8 mouse cellular contexts compared by ENCODE assay signal in the genomic region with DNA sequence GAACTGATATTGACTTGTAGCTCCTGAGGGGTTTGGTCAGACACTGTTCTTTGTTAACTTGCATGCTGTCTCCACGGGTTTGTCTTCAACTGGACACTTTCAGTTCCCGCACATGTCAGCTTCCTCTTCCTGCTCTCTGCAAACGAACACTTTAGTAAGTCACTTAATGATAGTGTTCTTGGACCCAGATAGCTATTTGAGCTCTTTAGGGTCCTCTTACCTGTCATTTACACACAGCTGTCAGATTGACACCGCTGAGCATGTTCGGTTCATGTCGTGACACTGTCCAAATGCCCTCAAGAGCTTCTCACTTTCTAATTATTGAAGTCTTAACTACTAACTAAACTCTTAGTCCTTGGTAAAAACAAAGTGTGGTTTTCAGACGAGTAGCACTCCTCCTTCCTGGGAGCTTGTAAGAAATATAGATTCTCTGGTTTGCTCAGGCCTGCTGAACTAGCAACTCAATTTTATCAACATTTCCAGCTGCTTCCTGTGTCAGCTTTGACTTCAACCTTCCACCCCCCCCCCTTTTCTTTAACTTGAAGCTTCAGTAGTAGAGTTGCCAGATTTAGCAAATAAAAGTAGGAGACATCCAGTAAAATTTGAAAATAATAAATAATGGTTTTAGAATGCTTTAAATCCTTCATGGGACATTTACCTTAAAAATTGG. TPM values are rescaled to one million over a fixed set of nuclear protein-coding genes. Genes with fewer than 3 reads are reported as not detected.
DNase-seq lines count a peak whose midpoint lies in the region; ATAC-seq and TF ChIP-seq lines count a peak whose summit lies in the region.

A gene (plus strand): TSS at position 620 of the 670 bp plus-strand sequence.

- H3K9me3 ChIP-seq in embryonic facial prominence, embryonic 11.5 days (replicated peaks; ENCODE audit: control insufficient read depth, low read length), result no peaks in the 10 kb centered on the region
- H3K9me3 ChIP-seq in heart, embryonic 10.5 days, result no peaks in the 10 kb centered on the region
- H3K9me3 ChIP-seq in stomach, postnatal 0 days (ENCODE audit: control insufficient read depth, low read length), result no peaks in the 10 kb centered on the region

- DNase-seq in layer of hippocampus, adult 11-12 months (ENCODE audit: low spot score), result peak; percentile 48
- no peak for DNase-seq in layer of hippocampus, adult 9-10 months (ENCODE audit: low spot score)
- DNase-seq in embryonic facial prominence, embryonic 11.5 days (ENCODE audit: low spot score), result no peak
- DNase-seq in heart, embryonic 10.5 days (ENCODE audit: low spot score), result no peak
- DNase-seq in layer of hippocampus, adult 8-10 months (ENCODE audit: low spot score in 2 of 2), result no peak
- peak; percentile 59 for DNase-seq in lung, postnatal 36 days
- no peak for DNase-seq in stomach, postnatal 0 days (ENCODE audit: low spot score)
- no peak for DNase-seq in cerebellum, postnatal 25 days

- no peak for TF ChIP-seq CTCF in stomach, postnatal 0 days (IDR thresholded peaks at IDR 0.05; ENCODE audit: low read depth)

- H3K27ac ChIP-seq in embryonic facial prominence, embryonic 11.5 days (replicated peaks; ENCODE audit: low read depth, low read length), result peak within 1 kb of the TSS; percentile 92
- H3K27ac ChIP-seq in heart, embryonic 10.5 days, result peak within 1 kb of the TSS; percentile 99
- H3K27ac ChIP-seq in stomach, postnatal 0 days (replicated peaks), result peak within 1 kb of the TSS; percentile 99

- H3K4me3 ChIP-seq in embryonic facial prominence, embryonic 11.5 days (ENCODE audit: low read depth, low read length), result peak within 1 kb of the TSS; percentile 90
- peak within 1 kb of the TSS; percentile 93 for H3K4me3 ChIP-seq in heart, embryonic 10.5 days
- H3K4me3 ChIP-seq in stomach, postnatal 0 days (ENCODE audit: low read depth, low read length), result peak within 1 kb of the TSS; percentile 93

- no peaks in the 10 kb centered on the region for H3K36me3 ChIP-seq in embryonic facial prominence, embryonic 11.5 days (replicated peaks; ENCODE audit: control insufficient read depth, insufficient read depth, low read depth, low read length)
- peaks cover 2% of the 10 kb centered on the region for H3K36me3 ChIP-seq in heart, embryonic 10.5 days
- H3K36me3 ChIP-seq in stomach, postnatal 0 days (ENCODE audit: control insufficient read depth, insufficient read depth, low read length), result no peaks in the 10 kb centered on the region

- peak within 1 kb of the TSS; percentile 43 for H3K4me2 ChIP-seq in embryonic facial prominence, embryonic 11.5 days (ENCODE audit: low read depth, low read length)
- H3K4me2 ChIP-seq in stomach, postnatal 0 days (replicated peaks; ENCODE audit: low read depth), result peak within 1 kb of the TSS; percentile 32; the same call in 1 of the 2 replicates

- no peaks in the 10 kb centered on the region for H3K27me3 ChIP-seq in embryonic facial prominence, embryonic 11.5 days (ENCODE audit: control insufficient read depth, insufficient read depth, low read length)
- no peaks in the 10 kb centered on the region for H3K27me3 ChIP-seq in heart, embryonic 10.5 days (ENCODE audit: insufficient read depth, poor library complexity, severe bottlenecking)
- no peaks in the 10 kb centered on the region for H3K27me3 ChIP-seq in stomach, postnatal 0 days (ENCODE audit: control insufficient read depth, insufficient read depth, low read length)

- no peaks in the 10 kb centered on the region for H3K4me1 ChIP-seq in embryonic facial prominence, embryonic 11.5 days (ENCODE audit: control insufficient read depth, insufficient read depth, low read length)
- H3K4me1 ChIP-seq in heart, embryonic 10.5 days, result peaks cover 10% of the 10 kb centered on the region; the same call in 1 of the 2 replicates
- 0 out of 2 replicates have a peak, but pooled peaks cover 2% of the 10 kb centered on the region for H3K4me1 ChIP-seq in stomach, postnatal 0 days (replicated peaks; ENCODE audit: control insufficient read depth, insufficient read depth)

- H3K9ac ChIP-seq in embryonic facial prominence, embryonic 11.5 days (replicated peaks; ENCODE audit: low read length), result peak within 1 kb of the TSS; percentile 95
- peak within 1 kb of the TSS; percentile 96 for H3K9ac ChIP-seq in stomach, postnatal 0 days (ENCODE audit: low read length)

- ATAC-seq in embryonic facial prominence, embryonic 11.5 days (replicated peaks; ENCODE audit: insufficient number of reproducible peaks, low FRiP score, low TSS enrichment, low read depth), result no peak
- no peak for ATAC-seq in stomach, postnatal 0 days (ENCODE audit: low FRiP score, low TSS enrichment)

- no peak for TF ChIP-seq EP300 in stomach, postnatal 0 days (optimal IDR thresholded peaks at IDR 0.05)

- WGBS in embryonic facial prominence, embryonic 11.5 days, result 80% methylated on average over 7 of the region's 7 CpGs
- WGBS in heart, embryonic 10.5 days, result 53% methylated on average over 7 of the region's 7 CpGs
- WGBS in stomach, postnatal 0 days, result 65% methylated on average over 7 of the region's 7 CpGs

RNA-seq across cellular contexts. Expression of the gene that starts here (rescaled TPM):
- 252 and 253 TPM in 2 replicates for polyA plus RNA-seq in embryonic facial prominence, embryonic 11.5 days (2014; fragmentation: Nextera tagmentation; extraction: Ambion mirVana)
- polyA plus RNA-seq in heart, embryonic 10.5 days (2016; fragmentation: Nextera tagmentation; extraction: Ambion mirVana), result 201 and 220 TPM in 2 replicates
- total RNA-seq in layer of hippocampus, adult 8-10 months (2022), result 100 to 1,000 TPM; 271 to 292 (median 278) TPM
- polyA plus RNA-seq in stomach, postnatal 0 days (2015; fragmentation: Nextera tagmentation; extraction: Ambion mirVana), result 161 and 167 TPM in 2 replicates

Comparison
In these comparisons a context has a peak if more than half of its experiments do, and no peak if none do; other contexts are left out.
1. DNase-seq: peak in layer of hippocampus, adult 11-12 months (single experiment) and lung, postnatal 36 days (single experiment); none in layer of hippocampus, adult 9-10 months (single experiment), embryonic facial prominence, embryonic 11.5 days (single experiment), heart, embryonic 10.5 days (single experiment), layer of hippocampus, adult 8-10 months (0 of 2), stomach, postnatal 0 days (single experiment) and cerebellum, postnatal 25 days (0 of 2).
2. Peak in every context shown above with its lines, with median percentiles within 50 percentile points of each other: H3K27ac ChIP-seq and H3K4me3 ChIP-seq.